Mouse (Mus musculus): ENCODE data around the gene Simc1. TPM values are rescaled to one million over a fixed set of nuclear protein-coding genes. Genes with fewer than 3 reads are reported as not detected.
A peak's percentile ranks its signal among the peaks of the same experiment; 100 is the strongest.

Simc1 gene
- polyA plus RNA-seq, 1 experiment from 2014 or later: 26.3 TPM

DNA sequence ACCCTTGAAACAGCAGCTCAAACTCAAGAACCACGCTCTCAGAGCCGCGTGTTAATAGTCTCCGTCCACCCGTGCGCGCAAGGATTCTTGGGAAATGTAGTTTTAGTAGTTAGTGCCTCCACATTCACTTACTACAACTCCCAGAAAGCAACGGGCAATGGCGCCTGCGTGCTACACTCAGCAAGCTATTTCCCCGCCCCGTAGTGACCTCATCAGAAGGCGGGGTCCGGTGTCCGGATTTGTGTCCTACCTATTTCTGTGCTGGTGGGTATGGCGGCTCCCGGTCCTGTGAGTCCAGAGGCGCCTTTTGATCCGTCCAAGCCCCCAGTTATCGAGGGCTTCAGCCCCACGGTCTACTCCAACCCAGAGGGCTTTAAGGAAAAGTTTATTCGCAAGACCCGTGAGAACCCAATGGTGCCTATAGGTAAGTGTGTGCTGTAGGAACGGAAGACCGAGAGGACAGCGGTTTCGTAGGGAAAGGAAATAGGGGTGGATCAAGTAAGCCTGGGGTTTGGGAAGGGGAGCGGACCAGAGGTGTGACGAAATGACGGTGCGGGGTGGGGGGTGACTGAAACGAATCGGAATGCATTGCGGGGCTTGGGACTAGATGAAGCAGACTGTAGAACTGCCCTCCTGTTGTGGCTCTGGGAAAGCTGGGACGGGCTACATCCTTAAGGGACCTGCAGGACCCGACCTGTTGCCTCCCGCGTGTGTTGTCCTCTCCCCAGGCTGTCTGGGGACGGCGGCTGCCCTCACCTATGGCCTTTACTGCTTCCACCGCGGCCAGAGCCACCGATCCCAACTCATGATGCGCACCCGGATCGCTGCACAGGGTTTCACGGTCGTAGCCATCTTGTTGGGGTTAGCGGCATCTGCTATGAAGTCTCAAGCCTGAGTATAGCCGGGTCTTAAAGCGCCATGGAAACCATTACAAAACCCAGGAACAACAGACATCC, 86.7 kb downstream of the Simc1 start, which contains the start of the genes Nop16 and Higd2a:
Gene Nop16 (minus strand): TSS at position 95 of the 956 bp plus-strand sequence.
Gene Higd2a (plus strand): TSS at position 212 of the 956 bp plus-strand sequence.
- Histone ChIP-seq H3K4me3 (replicated peaks; ENCODE audit: low read length) (peak within 1 kb of the TSS; percentile 92), H3K4me1 (replicated peaks; ENCODE audit: control insufficient read depth, insufficient read depth, low read length) (peaks cover 25% of the 10 kb centered on the region), H3K4me2 (ENCODE audit: low read length) (peak within 1 kb of the TSS; percentile 79), H3K36me3 (ENCODE audit: control insufficient read depth, insufficient read depth) (no peaks in the 10 kb centered on the region), H3K9ac (replicated peaks; ENCODE audit: low read depth, low read length) (peak within 1 kb of the TSS; percentile 83), H3K27me3 (replicated peaks; ENCODE audit: control insufficient read depth, insufficient read depth, low read length) (no peaks in the 10 kb centered on the region), H3K27ac (ENCODE audit: low read length) (peak within 1 kb of the TSS; percentile 90), H3K9me3 (ENCODE audit: control insufficient read depth, low read length) (no peaks in the 10 kb centered on the region)
- ATAC-seq: peak; percentile 97
- under 1% methylated on average over 51 of the region's 51 CpGs for WGBS

DNA sequence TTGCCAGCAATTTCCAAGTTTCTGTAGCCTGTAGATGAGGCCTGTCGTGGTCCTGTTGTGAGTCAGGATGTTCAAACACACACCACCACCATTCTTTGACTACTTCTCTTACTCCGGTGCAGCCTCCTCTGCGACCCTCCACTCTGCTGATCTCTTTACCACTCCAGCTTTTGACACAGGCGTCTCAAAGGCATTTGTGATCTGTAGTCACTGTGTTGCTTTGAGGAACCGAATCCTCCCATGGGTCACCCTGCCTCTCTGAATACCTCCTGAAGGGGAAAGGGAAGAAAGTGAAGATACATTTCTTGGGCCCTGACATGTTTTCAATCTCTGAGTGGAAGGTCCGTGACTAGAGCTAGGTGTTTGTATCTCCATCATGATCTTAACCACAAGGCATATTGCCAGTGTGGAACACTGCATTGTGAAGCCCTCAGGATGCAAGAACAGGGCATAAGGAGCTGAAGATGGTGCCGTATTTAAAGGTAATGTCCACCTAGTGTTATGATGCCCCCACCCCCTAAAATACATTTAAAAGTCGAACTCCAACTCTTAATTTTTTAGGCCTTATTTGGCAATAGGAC, 88.3 kb downstream of the Simc1 start:
- WGBS: 91% methylated on average over 8 of the region's 8 CpGs
- Histone ChIP-seq H3K36me3 (ENCODE audit: control insufficient read depth, insufficient read depth) (no peaks in the 10 kb centered on the region), H3K27me3 (replicated peaks; ENCODE audit: control insufficient read depth, insufficient read depth, low read length) (no peaks in the 10 kb centered on the region), H3K4me3 (replicated peaks; ENCODE audit: low read length) (no peak overlapping the region), H3K9me3 (ENCODE audit: control insufficient read depth, low read length) (no peaks in the 10 kb centered on the region), H3K4me2 (ENCODE audit: low read length) (no peak overlapping the region), H3K27ac (ENCODE audit: low read length) (no peak overlapping the region), H3K9ac (replicated peaks; ENCODE audit: low read depth, low read length) (no peak overlapping the region), H3K4me1 (replicated peaks; ENCODE audit: control insufficient read depth, insufficient read depth, low read length) (peaks cover 28% of the 10 kb centered on the region)
- no peak for ATAC-seq

DNA sequence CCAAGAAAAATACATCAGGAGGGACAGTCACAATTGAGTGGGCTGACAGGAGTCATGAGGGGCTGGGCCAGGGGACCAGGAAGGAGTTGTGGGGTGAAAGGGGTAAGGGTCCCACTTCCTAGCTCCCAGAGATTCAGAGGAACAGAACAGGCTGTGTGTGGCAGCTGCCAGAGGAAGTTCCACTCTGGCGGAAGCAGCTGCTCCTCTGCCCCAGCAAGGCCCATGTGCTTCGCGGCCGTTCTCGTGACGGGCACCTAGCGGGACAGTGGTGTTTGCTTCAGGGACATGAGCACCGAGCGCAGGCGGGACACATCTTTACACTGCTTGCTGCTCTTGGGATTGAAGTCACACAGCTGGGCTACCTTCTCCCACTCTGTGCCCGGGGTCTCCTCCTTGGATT, 90.0 kb downstream of the Simc1 start:
- no peak for ATAC-seq
- H3K27me3 ChIP-seq (replicated peaks; ENCODE audit: control insufficient read depth, insufficient read depth, low read length): no peaks in the 10 kb centered on the region

DNA sequence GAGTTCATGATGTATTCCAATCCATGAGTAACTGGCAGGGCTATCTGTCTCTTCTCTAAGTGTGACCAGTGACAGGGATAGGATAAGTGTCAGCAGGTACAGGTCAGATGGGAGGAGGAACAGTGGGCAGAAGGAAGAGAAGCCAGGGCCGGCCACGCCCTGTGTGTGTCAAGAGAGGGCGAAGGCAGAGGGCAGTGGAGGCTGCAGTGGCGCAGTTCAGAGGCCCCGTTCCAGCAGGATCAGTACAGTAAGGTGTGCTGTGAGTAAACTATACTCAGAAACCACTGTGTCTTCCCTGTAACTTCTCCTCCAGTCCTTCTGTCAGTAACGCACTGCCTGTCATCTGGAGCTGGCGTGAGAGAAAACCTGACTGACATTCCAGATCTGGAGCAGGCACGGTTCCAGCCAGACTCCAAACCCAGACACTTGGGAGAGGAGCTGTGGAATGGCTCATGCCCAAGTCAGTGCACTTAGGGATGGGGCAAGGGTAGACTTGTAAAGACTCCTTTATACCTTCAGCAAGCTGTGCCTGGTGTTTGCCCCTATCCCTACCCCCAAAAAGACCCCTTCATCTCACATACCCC, 92.6 kb downstream of the Simc1 start:
- no peak for ATAC-seq
- Histone ChIP-seq H3K4me2 (ENCODE audit: low read length) (no peak overlapping the region), H3K4me3 (replicated peaks; ENCODE audit: low read length) (no peak overlapping the region), H3K9ac (replicated peaks; ENCODE audit: low read depth, low read length) (no peak overlapping the region), H3K36me3 (ENCODE audit: control insufficient read depth, insufficient read depth) (no peaks in the 10 kb centered on the region), H3K27me3 (replicated peaks; ENCODE audit: control insufficient read depth, insufficient read depth, low read length) (no peaks in the 10 kb centered on the region), H3K4me1 (replicated peaks; ENCODE audit: control insufficient read depth, insufficient read depth, low read length) (peaks cover 12% of the 10 kb centered on the region), H3K9me3 (ENCODE audit: control insufficient read depth, low read length) (no peaks in the 10 kb centered on the region), H3K27ac (ENCODE audit: low read length) (no peak overlapping the region)
- WGBS: 76% methylated on average over 8 of the region's 8 CpGs

More for the DNA sequence above, 90.0 kb downstream of the Simc1 start:
- Histone ChIP-seq H3K27ac (ENCODE audit: low read length) (no peak overlapping the region), H3K4me2 (ENCODE audit: low read length) (no peak overlapping the region), H3K9ac (replicated peaks; ENCODE audit: low read depth, low read length) (no peak overlapping the region), H3K9me3 (ENCODE audit: control insufficient read depth, low read length) (no peaks in the 10 kb centered on the region), H3K36me3 (ENCODE audit: control insufficient read depth, insufficient read depth) (no peaks in the 10 kb centered on the region), H3K4me3 (replicated peaks; ENCODE audit: low read length) (no peak overlapping the region), H3K4me1 (replicated peaks; ENCODE audit: control insufficient read depth, insufficient read depth, low read length) (peaks cover 26% of the 10 kb centered on the region)
- WGBS: 95% methylated on average over 11 of the region's 11 CpGs

DNA sequence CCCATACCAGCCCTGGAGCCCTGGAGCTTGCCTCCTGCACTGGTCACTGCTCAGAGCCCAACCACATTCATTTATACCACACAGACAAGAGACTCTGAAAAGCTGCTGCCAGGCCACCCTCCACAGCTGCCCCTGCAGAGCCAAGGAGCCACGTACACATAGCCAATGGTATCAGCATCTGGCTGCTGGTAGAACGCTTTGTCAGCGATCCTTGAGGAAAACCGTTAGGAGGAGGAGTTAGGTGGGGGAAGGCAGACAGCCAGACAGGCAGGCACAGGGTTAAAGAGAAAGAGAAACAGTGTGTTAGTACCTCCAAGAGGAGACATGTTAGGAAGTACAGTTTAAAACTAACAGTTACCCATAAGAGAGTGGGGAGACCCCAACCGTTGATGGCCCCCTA, 93.3 kb downstream of the Simc1 start:
- Histone ChIP-seq H3K27ac (ENCODE audit: low read length) (no peak overlapping the region), H3K9me3 (ENCODE audit: control insufficient read depth, low read length) (no peaks in the 10 kb centered on the region), H3K4me3 (replicated peaks; ENCODE audit: low read length) (no peak overlapping the region), H3K4me2 (ENCODE audit: low read length) (no peak overlapping the region), H3K27me3 (replicated peaks; ENCODE audit: control insufficient read depth, insufficient read depth, low read length) (no peaks in the 10 kb centered on the region), H3K4me1 (replicated peaks; ENCODE audit: control insufficient read depth, insufficient read depth, low read length) (peaks cover 6% of the 10 kb centered on the region), H3K9ac (replicated peaks; ENCODE audit: low read depth, low read length) (no peak overlapping the region), H3K36me3 (ENCODE audit: control insufficient read depth, insufficient read depth) (no peaks in the 10 kb centered on the region; the same call in 1 of the 2 replicates)
- ATAC-seq: no peak
- WGBS: 68% methylated on average over 5 of the region's 5 CpGs

DNA sequence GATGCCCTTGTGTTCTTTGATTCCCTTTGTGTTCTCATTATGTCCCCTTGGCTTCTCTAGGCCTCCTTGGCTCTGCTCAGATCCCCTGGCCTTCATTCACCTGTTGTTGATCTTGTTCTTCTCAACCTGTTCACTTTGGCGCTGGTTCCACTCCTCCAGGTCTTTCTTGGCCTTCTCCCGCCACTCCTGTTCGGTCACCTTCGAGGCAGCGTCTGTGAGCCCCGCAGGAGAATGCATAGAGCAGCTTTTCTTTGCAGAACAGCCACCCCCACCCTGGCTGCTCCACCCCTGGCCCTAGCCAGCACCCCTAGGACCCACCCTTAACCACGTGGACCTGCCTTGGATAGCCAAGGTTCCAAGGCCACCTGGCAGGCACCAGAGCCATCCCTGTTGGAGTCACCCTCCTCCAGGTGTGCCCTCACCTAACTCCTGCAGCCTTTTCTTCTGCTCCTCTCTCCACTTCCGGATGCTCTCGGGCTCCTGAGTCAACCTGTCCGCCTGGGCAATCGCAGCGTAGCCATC, 95.1 kb downstream of the Simc1 start:
- Histone ChIP-seq H3K27me3 (replicated peaks; ENCODE audit: control insufficient read depth, insufficient read depth, low read length) (no peaks in the 10 kb centered on the region), H3K9me3 (ENCODE audit: control insufficient read depth, low read length) (no peaks in the 10 kb centered on the region), H3K27ac (ENCODE audit: low read length) (no peak overlapping the region), H3K36me3 (ENCODE audit: control insufficient read depth, insufficient read depth) (no peaks in the 10 kb centered on the region; the same call in 1 of the 2 replicates), H3K4me2 (ENCODE audit: low read length) (no peak overlapping the region), H3K9ac (replicated peaks; ENCODE audit: low read depth, low read length) (no peak overlapping the region), H3K4me1 (replicated peaks; ENCODE audit: control insufficient read depth, insufficient read depth, low read length) (0 out of 2 replicates have a peak, but pooled peaks cover 3% of the 10 kb centered on the region), H3K4me3 (replicated peaks; ENCODE audit: low read length) (no peak overlapping the region)
- 94% methylated on average over 12 of the region's 12 CpGs for WGBS
- no peak for ATAC-seq

Small RNA genes lying within 50 kb of the gene (microRNA-seq; reads per million reads assigned to microRNA genes)
- not detected for gene Gm24195

Other genes starting within 250 kb of the Simc1 start
- gene Cplx2, start 132.4 kb upstream of the Simc1 start, polyA plus RNA-seq (2015; fragmentation: Nextera tagmentation; extraction: Ambion mirVana): 31.8 and 34.3 TPM in 2 replicates
- gene Thoc3, start 34.9 kb upstream of the Simc1 start, polyA plus RNA-seq (2015; fragmentation: Nextera tagmentation; extraction: Ambion mirVana): 85.6 and 93.2 TPM in 2 replicates
- gene 4833439L19Rik, start 61.7 kb downstream of the Simc1 start, polyA plus RNA-seq (2015; fragmentation: Nextera tagmentation; extraction: Ambion mirVana): 310 and 319 TPM in 2 replicates
- 79.7 and 92.5 TPM in 2 replicates for gene Arl10, start 71.2 kb downstream of the Simc1 start, polyA plus RNA-seq (2015; fragmentation: Nextera tagmentation; extraction: Ambion mirVana)
- 67.7 and 69.8 TPM in 2 replicates for gene Nop16, start 86.3 kb downstream of the Simc1 start, polyA plus RNA-seq (2015; fragmentation: Nextera tagmentation; extraction: Ambion mirVana)
- 195 and 207 TPM in 2 replicates for gene Higd2a, start 86.4 kb downstream of the Simc1 start, polyA plus RNA-seq (2015; fragmentation: Nextera tagmentation; extraction: Ambion mirVana)
- 132 and 157 TPM in 2 replicates for gene Cltb, start 107.6 kb downstream of the Simc1 start, polyA plus RNA-seq (2015; fragmentation: Nextera tagmentation; extraction: Ambion mirVana)
- 60.8 and 62.9 TPM in 2 replicates for gene Faf2, start 118.0 kb downstream of the Simc1 start, polyA plus RNA-seq (2015; fragmentation: Nextera tagmentation; extraction: Ambion mirVana)
- 88.9 and 92.2 TPM in 2 replicates for gene Rnf44, start 190.1 kb downstream of the Simc1 start, polyA plus RNA-seq (2015; fragmentation: Nextera tagmentation; extraction: Ambion mirVana)
- gene Cdhr2, start 197.7 kb downstream of the Simc1 start, polyA plus RNA-seq (2015; fragmentation: Nextera tagmentation; extraction: Ambion mirVana): 0.16 and 0.25 TPM in 2 replicates
- 6.2 and 7.1 TPM in 2 replicates for gene Gprin1, start 246.1 kb downstream of the Simc1 start, polyA plus RNA-seq (2015; fragmentation: Nextera tagmentation; extraction: Ambion mirVana)

Measured in forebrain, embryonic 16.5 days (tissue).